Mouse (Mus musculus): ENCODE results near the gene Mme. TPM values are rescaled to one million over a fixed set of nuclear protein-coding genes. Genes with fewer than 3 reads are reported as not detected.

Gene Mme
- polyA plus RNA-seq, 1 experiment from 2014 or later, result 0.10 TPM

DNA sequence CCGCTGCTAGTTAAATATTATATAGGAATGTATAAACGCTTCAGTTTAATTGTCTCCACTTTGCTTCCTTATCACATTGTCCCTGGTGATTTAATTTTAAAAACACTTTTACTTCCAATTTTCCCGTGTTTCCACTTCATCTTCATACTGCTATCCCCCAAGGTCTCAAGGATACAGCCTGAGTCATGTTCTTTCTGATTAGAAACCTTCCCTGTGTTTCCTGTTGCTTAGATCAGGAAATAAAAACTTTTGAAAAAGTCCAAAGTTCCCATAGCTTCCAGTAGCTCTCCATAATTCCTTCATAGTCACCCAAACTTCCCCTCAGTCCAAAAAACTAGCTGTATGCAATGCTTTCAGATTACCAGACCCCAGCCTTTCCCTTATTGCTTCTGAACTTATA is 109.4 kb downstream of the Mme start:
- H3K9ac ChIP-seq, result no peak overlapping the region
- no peak for ATAC-seq (ENCODE audit: insufficient read depth)
- H3K27me3 ChIP-seq, result no peaks in the 10 kb centered on the region
- H3K27ac ChIP-seq (replicated peaks), result no peak overlapping the region
- H3K4me1 ChIP-seq (replicated peaks), result no peaks in the 10 kb centered on the region
- H3K4me2 ChIP-seq, result no peak overlapping the region
- no peak overlapping the region for H3K4me3 ChIP-seq (replicated peaks)
- no peaks in the 10 kb centered on the region for H3K36me3 ChIP-seq (replicated peaks)
- H3K9me3 ChIP-seq (replicated peaks), result no peaks in the 10 kb centered on the region
- 45% methylated on average over 3 of the region's 3 CpGs for WGBS (ENCODE audit: insufficient replicate concordance)

DNA sequence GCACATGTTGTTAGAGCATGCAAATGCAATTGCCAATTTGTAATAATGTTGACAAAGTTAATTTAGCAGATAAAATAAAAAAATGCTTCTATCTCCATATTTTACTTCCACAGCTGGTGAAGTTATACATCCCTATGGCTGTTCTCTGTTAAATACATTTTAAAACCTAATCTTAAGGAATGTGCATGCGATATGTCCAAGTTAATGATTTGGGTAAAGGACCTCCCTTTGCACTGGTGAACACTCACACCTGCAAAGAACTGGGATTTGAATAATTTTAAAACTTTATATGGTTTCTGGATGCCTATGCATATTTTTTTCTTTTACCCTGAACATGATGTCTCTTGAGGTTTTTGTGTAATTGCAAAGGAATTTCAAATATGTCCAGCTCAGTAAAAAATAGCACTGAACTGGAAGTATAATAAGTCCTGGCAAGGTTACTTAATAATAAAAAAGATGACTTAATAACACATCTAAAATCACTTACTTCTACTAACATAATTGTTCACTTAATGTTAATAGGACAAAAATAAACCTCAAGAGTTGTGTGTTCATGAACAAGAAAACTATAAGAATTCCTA is 110.4 kb downstream of the Mme start:
- ATAC-seq (ENCODE audit: insufficient read depth), result no peak
- H3K27ac ChIP-seq (replicated peaks), result no peak overlapping the region
- no peaks in the 10 kb centered on the region for H3K36me3 ChIP-seq (replicated peaks)
- H3K4me3 ChIP-seq (replicated peaks), result no peak overlapping the region
- H3K4me2 ChIP-seq, result no peak overlapping the region
- no peaks in the 10 kb centered on the region for H3K4me1 ChIP-seq (replicated peaks)
- H3K9me3 ChIP-seq (replicated peaks), result no peaks in the 10 kb centered on the region
- WGBS (ENCODE audit: insufficient replicate concordance), result 77% methylated on average over 1 of the region's 1 CpGs
- H3K27me3 ChIP-seq, result no peaks in the 10 kb centered on the region
- no peak overlapping the region for H3K9ac ChIP-seq

DNA sequence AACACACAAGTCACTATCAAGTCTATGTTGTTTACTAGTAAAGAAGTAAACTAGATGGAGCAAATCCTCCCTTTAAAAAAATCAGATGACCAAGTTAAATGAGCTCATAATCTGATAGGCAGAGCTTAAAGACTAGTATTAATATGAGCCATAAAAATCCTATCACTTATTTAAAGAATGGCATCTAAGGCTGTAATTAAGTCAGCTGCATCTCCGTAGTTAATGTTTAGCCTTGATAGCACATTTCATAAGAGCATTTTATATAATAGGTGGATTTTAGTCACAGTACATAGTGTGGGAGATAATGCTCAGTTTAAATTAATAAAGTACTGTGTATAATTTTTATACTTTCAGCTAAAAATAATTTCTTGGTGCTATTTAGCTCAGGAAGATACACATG is 118.2 kb downstream of the Mme start:
- Histone ChIP-seq H3K4me1 (replicated peaks) (no peaks in the 10 kb centered on the region), H3K36me3 (replicated peaks) (no peaks in the 10 kb centered on the region), H3K27me3 (no peaks in the 10 kb centered on the region), H3K27ac (replicated peaks) (no peak overlapping the region), H3K4me3 (replicated peaks) (no peak overlapping the region), H3K9ac (no peak overlapping the region), H3K4me2 (no peak overlapping the region), H3K9me3 (replicated peaks) (no peaks in the 10 kb centered on the region)
- no peak for ATAC-seq (ENCODE audit: insufficient read depth)
- WGBS (ENCODE audit: insufficient replicate concordance), result 70% methylated on average over 1 of the region's 1 CpGs

DNA sequence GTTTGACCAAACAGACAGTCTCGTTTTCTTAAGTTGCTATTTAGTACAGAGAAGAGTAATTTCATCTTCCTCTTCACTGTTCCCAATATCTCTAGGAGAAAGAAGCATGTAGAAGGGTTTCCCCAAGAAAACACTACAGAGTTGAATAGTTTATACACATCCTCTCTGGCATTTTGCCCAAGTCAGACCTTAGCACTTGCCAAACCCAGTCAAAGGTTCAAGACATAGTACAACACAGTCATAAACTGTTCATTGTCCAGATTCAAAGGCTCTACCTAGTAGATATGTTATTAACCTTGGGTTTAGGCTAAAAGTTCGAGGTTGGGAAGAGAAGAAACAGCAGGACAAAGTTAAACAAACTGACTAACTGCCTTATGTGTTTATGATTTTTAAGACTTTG is 143.7 kb downstream of the Mme start:
- Histone ChIP-seq H3K4me3 (replicated peaks) (no peak overlapping the region), H3K4me2 (no peak overlapping the region), H3K9me3 (replicated peaks) (no peaks in the 10 kb centered on the region), H3K27me3 (no peaks in the 10 kb centered on the region), H3K27ac (replicated peaks) (no peak overlapping the region), H3K36me3 (replicated peaks) (no peaks in the 10 kb centered on the region), H3K9ac (no peak overlapping the region), H3K4me1 (replicated peaks) (no peaks in the 10 kb centered on the region)
- WGBS (ENCODE audit: insufficient replicate concordance), result 24% methylated on average over 2 of the region's 2 CpGs
- no peak for ATAC-seq (ENCODE audit: insufficient read depth)

DNA sequence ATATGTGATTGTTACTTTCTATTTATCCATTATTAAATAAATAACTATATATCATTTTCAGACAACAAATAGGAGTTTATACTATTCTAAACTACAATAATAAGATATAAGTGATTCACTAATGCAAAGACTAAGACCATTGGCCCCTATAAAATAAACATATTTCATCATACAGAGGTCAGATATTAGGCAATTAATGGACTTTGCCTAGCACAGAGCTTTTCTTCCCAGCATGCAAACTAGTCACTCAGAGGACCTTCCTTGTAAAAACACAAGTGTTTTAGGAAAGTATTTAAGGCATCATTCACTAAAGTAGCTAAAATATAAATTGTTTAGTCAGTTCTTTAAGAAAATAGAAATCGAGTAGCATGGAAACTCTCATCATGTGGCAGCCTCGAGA is 149.4 kb downstream of the Mme start:
- no peak overlapping the region for H3K4me3 ChIP-seq (replicated peaks)
- 40% methylated on average over 2 of the region's 2 CpGs for WGBS (ENCODE audit: insufficient replicate concordance)
- no peaks in the 10 kb centered on the region for H3K36me3 ChIP-seq (replicated peaks)
- no peak overlapping the region for H3K9ac ChIP-seq
- no peaks in the 10 kb centered on the region for H3K27me3 ChIP-seq
- no peaks in the 10 kb centered on the region for H3K4me1 ChIP-seq (replicated peaks)
- H3K27ac ChIP-seq (replicated peaks), result no peak overlapping the region
- H3K9me3 ChIP-seq (replicated peaks), result no peaks in the 10 kb centered on the region
- ATAC-seq (ENCODE audit: insufficient read depth), result no peak
- no peak overlapping the region for H3K4me2 ChIP-seq

DNA sequence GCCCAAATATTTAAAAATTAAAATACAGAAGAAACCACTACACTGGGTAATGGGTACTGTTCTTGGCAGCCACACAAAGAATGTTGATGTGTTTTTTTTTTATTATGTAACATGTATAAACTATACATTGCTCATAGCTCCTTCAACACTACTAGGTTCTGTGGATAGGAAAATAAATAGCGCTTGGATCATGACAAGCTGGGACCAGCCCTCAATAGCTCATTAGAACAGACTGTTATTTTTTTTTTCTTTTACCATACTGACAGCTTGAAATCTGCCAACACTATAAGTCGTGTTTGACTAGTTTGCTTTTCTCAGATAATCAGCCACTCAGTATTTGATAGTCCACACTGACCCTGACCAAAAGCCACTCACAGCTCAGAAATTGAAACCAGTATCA is 150.0 kb downstream of the Mme start:
- WGBS (ENCODE audit: insufficient replicate concordance), result 45% methylated on average over 2 of the region's 2 CpGs
- H3K4me3 ChIP-seq (replicated peaks), result no peak overlapping the region
- no peak overlapping the region for H3K9ac ChIP-seq
- H3K9me3 ChIP-seq (replicated peaks), result no peaks in the 10 kb centered on the region
- no peaks in the 10 kb centered on the region for H3K36me3 ChIP-seq (replicated peaks)
- no peaks in the 10 kb centered on the region for H3K4me1 ChIP-seq (replicated peaks)
- no peak overlapping the region for H3K27ac ChIP-seq (replicated peaks)
- no peak for ATAC-seq (ENCODE audit: insufficient read depth)
- no peak overlapping the region for H3K4me2 ChIP-seq
- no peaks in the 10 kb centered on the region for H3K27me3 ChIP-seq

DNA sequence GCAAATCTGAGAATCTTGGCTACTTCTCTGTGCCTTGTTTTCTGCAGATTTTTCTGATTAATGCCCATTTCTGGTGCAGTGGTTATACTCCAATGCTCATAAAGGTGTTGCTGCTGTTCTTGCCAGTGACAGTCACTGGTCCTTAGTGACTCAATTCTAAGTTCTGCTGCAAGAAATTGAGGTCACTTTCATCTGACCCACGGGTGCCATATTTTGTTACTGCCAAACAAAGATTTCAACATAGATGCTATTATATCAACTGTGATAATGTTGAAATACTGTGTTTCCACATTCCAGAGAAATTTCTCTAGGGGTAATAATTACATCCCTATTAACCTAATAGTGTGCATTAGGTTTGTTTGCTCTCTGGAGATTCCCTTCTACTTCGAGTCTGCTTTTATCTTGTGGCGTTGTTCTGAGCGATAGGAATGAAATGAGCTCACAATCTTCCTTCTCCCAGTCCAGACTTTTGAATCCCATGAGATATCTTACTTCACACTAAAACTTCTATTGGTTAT is 153.1 kb downstream of the Mme start:
- no peaks in the 10 kb centered on the region for H3K36me3 ChIP-seq (replicated peaks)
- no peak overlapping the region for H3K9ac ChIP-seq
- no peaks in the 10 kb centered on the region for H3K4me1 ChIP-seq (replicated peaks)
- 69% methylated on average over 4 of the region's 4 CpGs for WGBS (ENCODE audit: insufficient replicate concordance)
- no peak overlapping the region for H3K27ac ChIP-seq (replicated peaks)
- H3K27me3 ChIP-seq, result no peaks in the 10 kb centered on the region
- no peaks in the 10 kb centered on the region for H3K9me3 ChIP-seq (replicated peaks)
- no peak for ATAC-seq (ENCODE audit: insufficient read depth)
- no peak overlapping the region for H3K4me3 ChIP-seq (replicated peaks)
- no peak overlapping the region for H3K4me2 ChIP-seq

DNA sequence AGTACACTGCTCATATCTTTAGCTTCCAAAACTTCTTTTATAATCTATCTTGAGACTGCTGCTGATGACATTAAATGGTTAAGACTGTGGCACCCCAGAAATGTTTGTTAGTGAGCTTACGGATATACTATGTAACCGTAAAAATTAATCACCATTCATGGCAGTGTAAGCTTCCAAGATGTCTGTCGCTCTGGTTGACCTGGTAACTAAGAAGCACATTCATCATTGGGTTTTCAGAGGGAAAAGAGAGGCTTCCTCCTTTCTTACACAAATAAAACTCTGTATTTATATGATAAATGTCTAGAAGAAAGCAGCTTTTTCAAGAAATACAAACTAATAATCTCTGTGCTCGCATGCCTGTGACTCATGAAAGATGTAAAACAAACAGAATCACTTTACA is 156.8 kb downstream of the Mme start:
- no peak overlapping the region for H3K4me3 ChIP-seq (replicated peaks)
- ATAC-seq (ENCODE audit: insufficient read depth), result no peak
- 71% methylated on average over 4 of the region's 4 CpGs for WGBS (ENCODE audit: insufficient replicate concordance)
- no peaks in the 10 kb centered on the region for H3K4me1 ChIP-seq (replicated peaks)
- H3K27ac ChIP-seq (replicated peaks), result no peak overlapping the region
- H3K4me2 ChIP-seq, result no peak overlapping the region
- H3K27me3 ChIP-seq, result no peaks in the 10 kb centered on the region
- H3K9me3 ChIP-seq (replicated peaks), result no peaks in the 10 kb centered on the region
- H3K9ac ChIP-seq, result no peak overlapping the region
- no peaks in the 10 kb centered on the region for H3K36me3 ChIP-seq (replicated peaks)

DNA sequence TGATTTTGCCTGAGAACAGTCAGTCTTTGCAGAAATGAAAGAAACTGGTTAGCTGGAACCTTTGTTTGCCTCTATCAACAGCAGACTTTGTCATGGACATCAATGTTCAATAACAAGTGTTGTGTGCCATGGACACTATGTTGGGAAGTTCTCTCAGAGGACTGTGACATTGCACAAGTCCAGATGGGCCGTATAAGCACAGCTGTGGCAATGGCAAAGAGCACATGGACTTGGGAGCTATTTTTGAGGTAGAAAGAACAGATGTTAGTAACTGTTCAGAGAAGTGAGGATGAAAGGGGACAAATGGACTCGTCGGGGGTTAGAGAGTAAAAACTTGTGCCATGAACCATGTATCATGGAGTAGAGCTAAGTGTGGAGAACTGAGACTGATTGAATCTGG is 165.1 kb downstream of the Mme start:
- Histone ChIP-seq H3K4me3 (replicated peaks) (no peak overlapping the region), H3K4me2 (no peak overlapping the region), H3K27ac (replicated peaks) (no peak overlapping the region), H3K9me3 (replicated peaks) (no peaks in the 10 kb centered on the region), H3K27me3 (no peaks in the 10 kb centered on the region), H3K4me1 (replicated peaks) (no peaks in the 10 kb centered on the region), H3K36me3 (replicated peaks) (no peaks in the 10 kb centered on the region), H3K9ac (no peak overlapping the region)
- WGBS (ENCODE audit: insufficient replicate concordance), result 56% methylated on average over 3 of the region's 3 CpGs
- no peak for ATAC-seq (ENCODE audit: insufficient read depth)

DNA sequence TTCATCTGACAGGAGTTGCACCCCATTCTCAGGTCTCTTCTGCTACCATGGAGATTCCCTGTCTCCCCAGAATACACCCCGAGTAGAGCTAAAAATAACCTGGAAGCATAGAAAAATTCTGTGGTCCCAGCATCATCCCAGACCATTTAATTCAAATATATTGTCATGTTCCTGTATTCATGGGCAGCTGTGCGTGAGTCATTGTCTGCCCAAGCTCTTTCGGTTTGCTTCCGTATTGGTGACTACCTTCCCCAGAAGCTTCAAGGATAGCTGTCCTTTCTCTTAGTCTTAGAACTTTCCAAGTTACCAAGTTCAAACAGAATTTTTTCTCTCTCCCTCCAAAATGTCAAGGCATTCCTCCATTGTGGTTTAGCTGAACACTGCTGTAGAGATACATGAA is 169.7 kb downstream of the Mme start:
- no peak overlapping the region for H3K27ac ChIP-seq (replicated peaks)
- H3K4me1 ChIP-seq (replicated peaks), result no peaks in the 10 kb centered on the region
- no peak overlapping the region for H3K4me3 ChIP-seq (replicated peaks)
- H3K9ac ChIP-seq, result no peak overlapping the region
- no peaks in the 10 kb centered on the region for H3K9me3 ChIP-seq (replicated peaks)
- no peaks in the 10 kb centered on the region for H3K36me3 ChIP-seq (replicated peaks)
- no peaks in the 10 kb centered on the region for H3K27me3 ChIP-seq
- H3K4me2 ChIP-seq, result no peak overlapping the region
- WGBS (ENCODE audit: insufficient replicate concordance), result 81% methylated on average over 4 of the region's 4 CpGs
- no peak for ATAC-seq (ENCODE audit: insufficient read depth)

DNA sequence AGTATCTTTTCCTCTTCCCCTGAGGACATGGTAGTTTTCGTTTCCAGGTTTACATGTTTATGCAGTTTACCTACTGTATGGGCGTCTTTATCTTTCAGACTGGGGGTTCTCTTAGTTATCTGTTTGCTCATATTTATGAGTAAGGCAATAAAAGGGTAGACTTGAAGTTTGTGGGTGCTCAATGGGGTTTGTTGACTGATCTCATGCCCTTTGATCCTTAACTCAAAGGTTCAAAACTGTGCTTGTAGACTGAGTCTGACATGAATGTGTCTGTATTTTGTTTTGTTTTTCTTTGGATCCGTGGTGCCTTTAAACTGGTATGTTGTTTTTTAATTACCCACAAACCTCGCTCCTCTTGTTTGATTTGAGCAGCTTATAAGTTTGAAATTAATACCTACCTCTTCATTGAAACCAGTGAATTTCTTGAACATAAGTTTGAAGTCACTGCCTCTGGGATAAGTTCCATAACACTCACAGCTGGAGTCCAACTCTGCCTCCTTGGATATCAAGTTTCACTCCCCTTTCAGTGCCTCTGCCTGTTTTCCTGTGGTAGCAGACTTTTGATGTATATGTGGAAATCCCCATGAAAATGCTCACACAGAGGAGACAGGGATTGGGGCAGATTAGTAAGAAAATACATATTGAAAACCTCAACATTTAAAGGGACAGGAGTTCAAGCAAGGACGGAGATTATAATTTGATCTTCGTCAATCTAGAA is 171.0 kb downstream of the Mme start:
- Histone ChIP-seq H3K9me3 (replicated peaks) (no peaks in the 10 kb centered on the region), H3K36me3 (replicated peaks) (no peaks in the 10 kb centered on the region), H3K4me3 (replicated peaks) (no peak overlapping the region), H3K27ac (replicated peaks) (no peak overlapping the region), H3K4me1 (replicated peaks) (no peaks in the 10 kb centered on the region), H3K4me2 (no peak overlapping the region), H3K9ac (no peak overlapping the region), H3K27me3 (no peaks in the 10 kb centered on the region)
- WGBS (ENCODE audit: insufficient replicate concordance), result 51% methylated on average over 6 of the region's 6 CpGs
- ATAC-seq (ENCODE audit: insufficient read depth), result no peak
